Comparison of ENCODE assay signal across 20 mouse cellular contexts in the genomic region with DNA sequence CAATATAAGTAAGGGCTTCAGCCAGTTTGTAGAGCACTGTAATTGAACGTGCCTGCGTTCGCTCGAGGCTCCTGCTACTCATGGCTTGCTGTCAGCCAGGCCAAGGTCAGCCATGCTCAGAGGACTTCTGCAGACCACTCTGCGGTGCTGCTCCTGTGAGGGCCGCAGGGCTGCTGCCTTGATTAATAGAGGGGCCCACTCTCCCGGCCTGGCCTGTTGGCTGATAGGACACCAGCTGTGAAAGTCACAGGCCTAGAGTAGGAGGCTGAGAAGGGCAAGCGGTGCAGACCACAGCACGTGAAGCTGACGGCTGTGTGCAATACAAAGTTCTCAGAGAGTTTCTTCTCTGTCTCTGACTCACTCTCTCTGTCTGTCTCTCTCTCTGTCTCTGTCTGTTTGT.
DNase-seq lines count a peak whose midpoint lies in the region; ATAC-seq and TF ChIP-seq lines count a peak whose summit lies in the region.
"Had no signal": no experiment of that assay in that cellular context is flagged by ENCODE, and none has a peak within 500 bp of the region (broad histone marks: within the 10 kb centered on the region; RNA-seq: fewer than 3 reads in every experiment).

No protein-coding gene starts in this region.

- H3K27ac ChIP-seq in heart, embryonic 11.5 days (ENCODE audit: low read depth, low read length): peak overlapping the region; percentile 36; the same call in 1 of the 2 replicates
- H3K27ac ChIP-seq in intestine, embryonic 15.5 days: no peak overlapping the region
- H3K27ac ChIP-seq in intestine, postnatal 0 days (ENCODE audit: low read depth, low read length): no peak overlapping the region
- H3K27ac ChIP-seq in stomach, embryonic 14.5 days (ENCODE audit: low read length): no peak overlapping the region
- no peak overlapping the region for H3K27ac ChIP-seq in stomach, postnatal 0 days (replicated peaks)
- H3K27ac ChIP-seq: embryonic facial prominence, embryonic 15.5 days; forebrain, embryonic 10.5 days; gastrocnemius, adult 2 months; limb, embryonic 15.5 days; neural tube, embryonic 15.5 days had no signal

- ATAC-seq in heart, embryonic 11.5 days (replicated peaks; ENCODE audit: insufficient number of reproducible peaks, low FRiP score, low TSS enrichment): no peak
- peak; percentile 61 for ATAC-seq in intestine, embryonic 15.5 days
- no peak for ATAC-seq in intestine, postnatal 0 days
- 0 out of 2 replicates have a peak, but pooled peaks have one; percentile 42 for ATAC-seq in stomach, embryonic 14.5 days (ENCODE audit: insufficient number of reproducible peaks, insufficient read depth, low FRiP score, low read depth)
- ATAC-seq in stomach, postnatal 0 days (ENCODE audit: low FRiP score, low TSS enrichment): no peak
- ATAC-seq: CD4-positive, CD25-positive, alpha-beta regulatory T cell, adult 4 months had no signal

- no peaks in the 10 kb centered on the region for H3K36me3 ChIP-seq in heart, embryonic 11.5 days (ENCODE audit: control insufficient read depth, insufficient read depth, low read length)
- H3K36me3 ChIP-seq in intestine, embryonic 15.5 days: no peaks in the 10 kb centered on the region
- no peaks in the 10 kb centered on the region for H3K36me3 ChIP-seq in intestine, postnatal 0 days (ENCODE audit: control insufficient read depth, insufficient read depth)
- no peaks in the 10 kb centered on the region for H3K36me3 ChIP-seq in stomach, embryonic 14.5 days (ENCODE audit: control insufficient read depth, insufficient read depth, low read length)
- no peaks in the 10 kb centered on the region for H3K36me3 ChIP-seq in stomach, postnatal 0 days (ENCODE audit: control insufficient read depth, insufficient read depth, low read length)
- H3K36me3 ChIP-seq: embryonic facial prominence, embryonic 15.5 days; forebrain, embryonic 10.5 days; G1E; limb, embryonic 15.5 days; neural tube, embryonic 15.5 days had no signal

- no peaks in the 10 kb centered on the region for H3K27me3 ChIP-seq in heart, embryonic 11.5 days (ENCODE audit: control insufficient read depth, insufficient read depth, low read length)
- H3K27me3 ChIP-seq in intestine, embryonic 15.5 days (replicated peaks): no peaks in the 10 kb centered on the region
- H3K27me3 ChIP-seq in intestine, postnatal 0 days (replicated peaks; ENCODE audit: control insufficient read depth, insufficient read depth, low read length): no peaks in the 10 kb centered on the region
- H3K27me3 ChIP-seq in stomach, embryonic 14.5 days (ENCODE audit: control insufficient read depth, insufficient read depth, low read length): no peaks in the 10 kb centered on the region
- H3K27me3 ChIP-seq in stomach, postnatal 0 days (ENCODE audit: control insufficient read depth, insufficient read depth, low read length): no peaks in the 10 kb centered on the region
- H3K27me3 ChIP-seq: embryonic facial prominence, embryonic 15.5 days; limb, embryonic 15.5 days; neural tube, embryonic 15.5 days had no signal

- H3K9ac ChIP-seq in heart, embryonic 11.5 days (ENCODE audit: low read depth, low read length): 0 out of 2 replicates have a peak overlapping the region, but pooled peaks have one; percentile 18
- no peak overlapping the region for H3K9ac ChIP-seq in intestine, embryonic 15.5 days
- H3K9ac ChIP-seq in intestine, postnatal 0 days (ENCODE audit: low read depth, low read length): no peak overlapping the region
- no peak overlapping the region for H3K9ac ChIP-seq in stomach, embryonic 14.5 days (replicated peaks; ENCODE audit: low read depth, low read length)
- H3K9ac ChIP-seq in stomach, postnatal 0 days (ENCODE audit: low read length): no peak overlapping the region
- H3K9ac ChIP-seq: embryonic facial prominence, embryonic 15.5 days; limb, embryonic 15.5 days; neural tube, embryonic 15.5 days had no signal

- 21% methylated on average over 10 of the region's 10 CpGs for WGBS in heart, embryonic 11.5 days (ENCODE audit: insufficient replicate concordance)
- 42% methylated on average over 10 of the region's 10 CpGs for WGBS in intestine, embryonic 15.5 days
- 54% methylated on average over 10 of the region's 10 CpGs for WGBS in intestine, postnatal 0 days
- 31% methylated on average over 10 of the region's 10 CpGs for WGBS in stomach, embryonic 14.5 days
- 51% methylated on average over 10 of the region's 10 CpGs for WGBS in stomach, postnatal 0 days

- no peak overlapping the region for H3K4me2 ChIP-seq in heart, embryonic 11.5 days
- no peak overlapping the region for H3K4me2 ChIP-seq in intestine, embryonic 15.5 days (replicated peaks)
- H3K4me2 ChIP-seq in intestine, postnatal 0 days (replicated peaks; ENCODE audit: low read depth): no peak overlapping the region
- no peak overlapping the region for H3K4me2 ChIP-seq in stomach, embryonic 14.5 days (replicated peaks; ENCODE audit: low read depth, low read length)
- H3K4me2 ChIP-seq in stomach, postnatal 0 days (replicated peaks; ENCODE audit: low read depth): no peak overlapping the region
- H3K4me2 ChIP-seq: embryonic facial prominence, embryonic 15.5 days; limb, embryonic 15.5 days; neural tube, embryonic 15.5 days had no signal

- DNase-seq in adrenal gland, adult 2 months: peak; percentile 41
- DNase-seq in adrenal gland, adult 8-10 months: no peak
- no peak for DNase-seq in heart, adult 18-20 months
- no peak for DNase-seq in stomach, postnatal 0 days (ENCODE audit: low spot score)
- DNase-seq: cerebellum, adult 2 months; gastrocnemius, adult 2 months; kidney, postnatal 25 days; lung, postnatal 10 days; right cerebral cortex, postnatal 4 days had no signal

- H3K4me3 ChIP-seq in heart, embryonic 11.5 days (ENCODE audit: low read depth, low read length): no peak overlapping the region
- no peak overlapping the region for H3K4me3 ChIP-seq in intestine, embryonic 15.5 days (replicated peaks)
- H3K4me3 ChIP-seq in intestine, postnatal 0 days (ENCODE audit: low read depth, low read length): no peak overlapping the region
- H3K4me3 ChIP-seq in stomach, embryonic 14.5 days (ENCODE audit: low read depth, low read length): no peak overlapping the region
- no peak overlapping the region for H3K4me3 ChIP-seq in stomach, postnatal 0 days (ENCODE audit: low read depth, low read length)
- H3K4me3 ChIP-seq: embryonic facial prominence, embryonic 15.5 days; forebrain, embryonic 10.5 days; gastrocnemius, adult 2 months; limb, embryonic 15.5 days; myocyte; neural tube, embryonic 15.5 days had no signal

- TF ChIP-seq EP300 in stomach, postnatal 0 days (optimal IDR thresholded peaks at IDR 0.05): no peak

- no peak for TF ChIP-seq CTCF in intestine, postnatal 0 days (IDR thresholded peaks at IDR 0.05; ENCODE audit: low read depth)
- no peak for TF ChIP-seq CTCF in stomach, postnatal 0 days (IDR thresholded peaks at IDR 0.05; ENCODE audit: low read depth)

- H3K9me3 ChIP-seq in heart, embryonic 11.5 days (replicated peaks; ENCODE audit: control insufficient read depth, low read length): no peaks in the 10 kb centered on the region
- no peaks in the 10 kb centered on the region for H3K9me3 ChIP-seq in intestine, embryonic 15.5 days
- H3K9me3 ChIP-seq in intestine, postnatal 0 days (ENCODE audit: control insufficient read depth): no peaks in the 10 kb centered on the region
- no peaks in the 10 kb centered on the region for H3K9me3 ChIP-seq in stomach, embryonic 14.5 days (ENCODE audit: control insufficient read depth, low read depth, low read length)
- no peaks in the 10 kb centered on the region for H3K9me3 ChIP-seq in stomach, postnatal 0 days (ENCODE audit: control insufficient read depth, low read length)
- H3K9me3 ChIP-seq: embryonic facial prominence, embryonic 15.5 days; forebrain, embryonic 10.5 days; G1E; limb, embryonic 15.5 days; neural tube, embryonic 15.5 days had no signal

- 0 out of 2 replicates have a peak, but pooled peaks cover 7% of the 10 kb centered on the region for H3K4me1 ChIP-seq in heart, embryonic 11.5 days (ENCODE audit: control insufficient read depth, insufficient read depth, low read length)
- no peaks in the 10 kb centered on the region for H3K4me1 ChIP-seq in intestine, embryonic 15.5 days (replicated peaks)
- H3K4me1 ChIP-seq in intestine, postnatal 0 days (replicated peaks; ENCODE audit: control insufficient read depth, insufficient read depth, low read length): no peaks in the 10 kb centered on the region
- H3K4me1 ChIP-seq in stomach, embryonic 14.5 days (ENCODE audit: control insufficient read depth, insufficient read depth, low read length): 0 out of 2 replicates have a peak, but pooled peaks cover 5% of the 10 kb centered on the region
- no peaks in the 10 kb centered on the region for H3K4me1 ChIP-seq in stomach, postnatal 0 days (replicated peaks; ENCODE audit: control insufficient read depth, insufficient read depth)
- H3K4me1 ChIP-seq: embryonic facial prominence, embryonic 15.5 days had no signal

Comparison
In these comparisons a context has a peak if more than half of its experiments do, and no peak if none do; other contexts are left out.
1. ATAC-seq: peak in intestine, embryonic 15.5 days (single experiment) and stomach, embryonic 14.5 days (single experiment); none in heart, embryonic 11.5 days (single experiment), intestine, postnatal 0 days (single experiment) and stomach, postnatal 0 days (single experiment).